Mouse (Mus musculus): ENCODE measurements around the gene Kdm1a. TPM values are rescaled to one million over a fixed set of nuclear protein-coding genes. Genes with fewer than 3 reads are reported as not detected.

Kdm1a gene
- total and polyA plus RNA-seq, 2 experiments from 2014 or later: 47.7 to 147 TPM

GRCm38 (mm10) chr4:136648922-136649479, 46.5 kb upstream of the Kdm1a start:
- peak; percentile 72 for DNase-seq (ENCODE audit: low spot score)
- Histone ChIP-seq H3K27ac (ENCODE audit: low read depth, low read length) (no peak overlapping the region), H3K4me1 (ENCODE audit: insufficient read depth, low read length) (no peaks in the 10 kb centered on the region), H3K4me2 (ENCODE audit: low read depth, low read length, poor library complexity, severe bottlenecking) (no peak overlapping the region), H3K36me3 (ENCODE audit: insufficient read depth, low read length) (peaks cover 3% of the 10 kb centered on the region; the same call in 1 of the 2 replicates), H3K4me3 (ENCODE audit: low read depth, low read length) (no peak overlapping the region), H3K9ac (replicated peaks; ENCODE audit: low read length, poor library complexity, severe bottlenecking) (no peak overlapping the region), H3K9me3 (ENCODE audit: low read length) (no peaks in the 10 kb centered on the region), H3K27me3 (ENCODE audit: insufficient read depth, low read length) (no peaks in the 10 kb centered on the region)
- 14% methylated on average over 11 of the region's 11 CpGs for WGBS
- peak; percentile 98 for TF ChIP-seq CTCF (IDR thresholded peaks at IDR 0.05)
- no peak for ATAC-seq (ENCODE audit: low FRiP score)

GRCm38 (mm10) chr4:136638890-136639289, 36.4 kb upstream of the Kdm1a start:
- Histone ChIP-seq H3K36me3 (ENCODE audit: insufficient read depth, low read length) (no peaks in the 10 kb centered on the region), H3K9me3 (ENCODE audit: low read length) (no peaks in the 10 kb centered on the region), H3K9ac (replicated peaks; ENCODE audit: low read length, poor library complexity, severe bottlenecking) (peak overlapping the region; percentile 39), H3K27me3 (ENCODE audit: insufficient read depth, low read length) (no peaks in the 10 kb centered on the region), H3K4me2 (ENCODE audit: low read depth, low read length, poor library complexity, severe bottlenecking) (peak overlapping the region; percentile 44), H3K4me1 (ENCODE audit: insufficient read depth, low read length) (no peaks in the 10 kb centered on the region), H3K27ac (ENCODE audit: low read depth, low read length) (no peak overlapping the region), H3K4me3 (ENCODE audit: low read depth, low read length) (peak overlapping the region; percentile 3; the same call in 1 of the 2 replicates)
- no peak for TF ChIP-seq CTCF (IDR thresholded peaks at IDR 0.05)
- no peak for ATAC-seq (ENCODE audit: low FRiP score)
- 5% methylated on average over 10 of the region's 10 CpGs for WGBS
- DNase-seq (ENCODE audit: low spot score): peak; percentile 65

GRCm38 (mm10) chr4:136638230-136638750, 35.8 kb upstream of the Kdm1a start:
- H3K4me3 ChIP-seq (ENCODE audit: low read depth, low read length): peak overlapping the region; percentile 46
- WGBS: 23% methylated on average over 7 of the region's 7 CpGs
- TF ChIP-seq CTCF (IDR thresholded peaks at IDR 0.05): no peak

GRCm38 (mm10) chr4:136637563-136638229, 35.2 kb upstream of the Kdm1a start:
- Histone ChIP-seq H3K36me3 (ENCODE audit: insufficient read depth, low read length) (no peaks in the 10 kb centered on the region), H3K4me3 (ENCODE audit: low read depth, low read length) (peak overlapping the region; percentile 46), H3K9ac (replicated peaks; ENCODE audit: low read length, poor library complexity, severe bottlenecking) (peak overlapping the region; percentile 67), H3K4me1 (ENCODE audit: insufficient read depth, low read length) (no peaks in the 10 kb centered on the region), H3K4me2 (ENCODE audit: low read depth, low read length, poor library complexity, severe bottlenecking) (peak overlapping the region; percentile 67), H3K9me3 (ENCODE audit: low read length) (no peaks in the 10 kb centered on the region), H3K27ac (ENCODE audit: low read depth, low read length) (peak overlapping the region; percentile 70), H3K27me3 (ENCODE audit: insufficient read depth, low read length) (no peaks in the 10 kb centered on the region)
- TF ChIP-seq CTCF (IDR thresholded peaks at IDR 0.05): no peak; the same call in 1 of the 2 replicates
- DNase-seq (ENCODE audit: low spot score) (peak; percentile 90), ATAC-seq (ENCODE audit: low FRiP score) (peak; percentile 87)
- 2% methylated on average over 74 of the region's 76 CpGs for WGBS

More at GRCm38 (mm10) chr4:136638230-136638750, 35.8 kb upstream of the Kdm1a start:
- ATAC-seq (ENCODE audit: low FRiP score): 0 out of 2 replicates have a peak, but pooled peaks have one; percentile 3
- no peaks in the 10 kb centered on the region for H3K27me3 ChIP-seq (ENCODE audit: insufficient read depth, low read length)
- no peaks in the 10 kb centered on the region for H3K9me3 ChIP-seq (ENCODE audit: low read length)
- H3K36me3 ChIP-seq (ENCODE audit: insufficient read depth, low read length): no peaks in the 10 kb centered on the region
- H3K4me2 ChIP-seq (ENCODE audit: low read depth, low read length, poor library complexity, severe bottlenecking): peak overlapping the region; percentile 67
- DNase-seq (ENCODE audit: low spot score): no peak
- no peaks in the 10 kb centered on the region for H3K4me1 ChIP-seq (ENCODE audit: insufficient read depth, low read length)
- H3K9ac ChIP-seq (replicated peaks; ENCODE audit: low read length, poor library complexity, severe bottlenecking): no peak overlapping the region
- 0 out of 2 replicates have a peak overlapping the region, but pooled peaks have one; percentile 38 for H3K27ac ChIP-seq (ENCODE audit: low read depth, low read length)

- Histone ChIP-seq H3K9me3 (ENCODE audit: low read length) (no peaks in the 10 kb centered on the region), H3K9ac (replicated peaks; ENCODE audit: low read length, poor library complexity, severe bottlenecking) (peak overlapping the region; percentile 67), H3K27me3 (ENCODE audit: insufficient read depth, low read length) (no peaks in the 10 kb centered on the region), H3K4me1 (ENCODE audit: insufficient read depth, low read length) (no peaks in the 10 kb centered on the region), H3K4me3 (ENCODE audit: low read depth, low read length) (peak overlapping the region; percentile 46), H3K4me2 (ENCODE audit: low read depth, low read length, poor library complexity, severe bottlenecking) (peak overlapping the region; percentile 67), H3K27ac (ENCODE audit: low read depth, low read length) (peak overlapping the region; percentile 70), H3K36me3 (ENCODE audit: insufficient read depth, low read length) (no peaks in the 10 kb centered on the region)
- ATAC-seq (ENCODE audit: low FRiP score) (peak; percentile 53), DNase-seq (ENCODE audit: low spot score) (no peak)
- TF ChIP-seq CTCF (IDR thresholded peaks at IDR 0.05): no peak
- 16% methylated on average over 37 of the region's 37 CpGs for WGBS
Measured at GRCm38 (mm10) chr4:136636983-136637562, 34.5 kb upstream of the Kdm1a start.

All from midbrain, postnatal 0 days (tissue).